Mouse (Mus musculus) frontal cortex, postnatal 14 days (tissue): ENCODE measurements around the gene Mylip.

Experiments
- DNase-seq, 2 experiments: peaks; one replicate each; pipeline ENCODE4 v3.0.0; 2022; ENCODE audit warnings: low spot score in 2 of 2

Mylip gene

GRCm38 (mm10) chr13:45429239-45429638, 39.7 kb downstream of the Mylip start:
- no peak for DNase-seq

- DNase-seq = no peak
Measured at GRCm38 (mm10) chr13:45437134-45437533, 47.6 kb downstream of the Mylip start.

- no peak for DNase-seq
Measured at GRCm38 (mm10) chr13:45438853-45439252, 49.3 kb downstream of the Mylip start.

DNA sequence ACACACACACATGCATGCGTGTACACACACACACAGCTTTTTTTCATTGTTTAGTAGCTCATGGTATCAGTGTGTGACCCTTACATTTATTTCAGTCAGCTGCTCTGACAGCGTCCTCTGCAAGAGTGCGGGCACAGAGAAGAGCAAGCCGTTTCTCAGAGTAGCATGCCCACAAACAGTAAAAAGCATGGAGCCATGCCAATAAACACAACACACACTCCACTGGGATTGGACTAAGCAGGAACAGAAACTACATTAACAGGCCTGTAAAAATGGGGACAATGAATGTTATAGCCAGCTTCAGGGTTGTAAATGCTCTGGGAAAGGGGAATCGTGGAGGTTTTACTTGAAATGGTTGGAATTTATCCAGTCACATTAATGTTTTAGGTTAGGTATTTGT, 50.7 kb downstream of the Mylip start:
- no peak for DNase-seq

DNA sequence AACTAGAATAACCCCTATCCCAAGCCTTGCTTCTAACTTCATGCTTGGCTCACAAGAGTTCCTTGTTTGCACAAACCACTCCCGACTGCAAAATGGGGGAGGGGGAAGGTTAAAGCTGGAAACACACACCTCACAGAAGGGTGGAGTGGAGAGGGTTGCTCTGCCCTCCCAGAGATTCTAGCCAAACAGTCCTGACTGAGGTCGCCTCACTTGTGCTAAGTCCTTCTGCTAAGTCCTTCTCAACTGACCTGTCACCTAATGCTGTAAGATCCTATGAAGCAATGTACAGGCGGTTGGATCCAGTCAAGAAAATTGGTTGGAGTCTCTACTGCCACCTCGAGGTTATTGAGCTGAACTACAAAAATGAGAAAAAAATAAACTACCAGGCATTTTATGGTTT, 52.9 kb downstream of the Mylip start:
- no peak for DNase-seq

DNA sequence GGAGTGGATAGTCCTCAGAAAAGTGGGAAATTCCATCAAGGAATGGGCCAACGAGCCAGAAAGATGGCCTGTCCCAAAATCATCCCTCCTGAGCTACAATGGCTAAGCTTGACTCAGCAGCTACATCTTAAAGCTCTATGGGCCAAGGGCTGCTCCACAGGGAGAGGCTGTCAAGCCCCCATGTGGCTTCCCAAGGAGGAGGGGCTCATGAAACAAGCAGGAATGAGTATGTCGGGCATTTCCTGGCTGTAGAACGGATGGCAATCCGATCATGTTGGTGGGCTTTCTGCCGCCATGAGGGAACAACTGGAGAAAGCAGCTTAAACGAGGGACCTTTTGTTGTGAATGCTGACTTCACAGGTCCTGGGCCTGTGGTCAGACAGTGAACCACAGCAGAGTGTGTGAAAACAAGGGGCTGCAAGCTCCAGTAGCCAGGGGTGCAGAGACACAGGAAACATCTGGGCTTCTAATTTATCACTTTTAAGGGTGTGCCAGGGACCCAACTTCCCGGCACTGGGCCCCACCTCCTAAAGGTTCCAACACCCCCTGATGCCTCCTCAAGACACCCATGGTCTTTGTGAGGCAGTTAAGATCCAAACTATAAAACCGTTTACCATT, 53.5 kb downstream of the Mylip start:
- DNase-seq = no peak

GRCm38 (mm10) chr13:45444220-45444619, 54.7 kb downstream of the Mylip start:
- no peak for DNase-seq

DNA sequence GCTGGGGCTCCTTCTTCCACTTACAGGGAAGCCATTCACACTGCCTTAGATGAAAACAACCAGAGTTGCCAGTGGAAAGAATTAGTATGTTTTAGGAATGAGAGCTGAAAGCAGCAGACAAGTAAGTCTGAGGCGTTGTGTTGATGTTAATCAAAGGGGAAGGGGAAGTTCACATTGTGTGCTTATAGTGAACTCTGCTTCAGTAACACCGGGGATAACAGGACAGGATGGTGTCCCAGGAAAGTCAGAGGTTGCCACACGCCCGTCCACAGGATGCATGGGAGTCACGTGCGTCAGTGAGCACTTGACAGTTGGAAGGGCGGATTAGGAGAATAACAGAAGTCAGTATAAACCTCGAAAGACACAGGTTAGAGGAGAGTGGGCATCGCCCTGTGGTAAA, 55.1 kb downstream of the Mylip start:
- DNase-seq = no peak

DNA sequence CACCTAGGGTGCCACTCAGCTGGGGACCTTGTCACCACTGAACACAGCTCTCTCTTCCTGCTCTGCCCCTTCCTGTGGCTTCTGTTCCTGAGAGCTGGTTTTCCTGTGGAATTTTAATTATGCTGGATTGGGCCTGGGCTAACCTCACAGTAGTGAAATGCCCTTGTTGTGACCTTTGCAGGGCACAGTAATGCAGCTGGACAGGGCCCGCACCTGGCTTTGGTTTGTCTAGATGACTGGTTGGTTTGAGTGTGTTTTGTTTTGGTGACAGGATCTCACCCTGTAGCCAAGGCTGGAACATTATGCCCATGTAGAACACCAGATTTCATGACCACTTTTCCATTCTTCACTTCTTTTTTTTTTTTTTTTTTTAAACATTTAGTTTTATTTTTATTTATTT, 57.1 kb downstream of the Mylip start:
- no peak for DNase-seq

GRCm38 (mm10) chr13:45452437-45452836, 62.9 kb downstream of the Mylip start:
- DNase-seq = no peak

GRCm38 (mm10) chr13:45453033-45453432, 63.5 kb downstream of the Mylip start:
- DNase-seq = no peak

GRCm38 (mm10) chr13:45454044-45454443, 64.5 kb downstream of the Mylip start:
- no peak for DNase-seq

DNA sequence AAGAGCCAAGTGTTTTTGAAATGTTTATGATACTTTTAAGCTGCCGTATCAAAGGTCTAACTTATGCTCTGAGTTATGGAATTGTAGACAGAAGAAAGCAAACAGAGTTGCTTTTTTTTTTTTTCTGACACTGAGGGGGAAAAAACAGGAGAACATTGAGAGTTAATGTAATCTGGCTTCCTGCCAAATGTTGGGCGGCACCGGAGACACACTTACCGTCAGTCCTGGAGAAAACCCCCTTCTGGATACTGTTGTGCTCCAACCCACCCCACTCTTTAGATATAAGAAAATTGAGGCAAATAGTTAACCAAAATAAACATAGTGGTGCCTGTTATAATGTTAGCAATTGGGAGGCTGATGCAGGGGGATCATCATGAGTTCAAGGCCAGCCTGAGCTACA, 65.1 kb downstream of the Mylip start:
- DNase-seq = no peak

- no peak for DNase-seq
Measured at GRCm38 (mm10) chr13:45455108-45455861, 65.7 kb downstream of the Mylip start.

DNA sequence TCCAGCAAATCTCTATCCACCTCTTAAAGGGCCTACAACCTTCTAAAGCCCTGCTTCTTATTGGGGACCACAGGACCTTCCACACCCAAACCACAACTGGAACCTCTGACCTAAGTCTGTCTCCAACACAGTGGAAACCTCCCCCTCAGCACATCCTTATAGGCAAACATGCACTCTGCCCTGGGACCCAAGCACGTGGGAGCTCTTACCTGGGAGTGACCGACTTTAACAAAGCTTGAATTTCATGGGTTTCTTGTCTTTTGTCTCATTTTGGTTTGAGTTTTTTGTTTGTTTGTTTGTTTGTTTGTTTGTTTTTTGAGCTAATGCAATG, 66.3 kb downstream of the Mylip start:
- no peak for DNase-seq

- no peak for DNase-seq
Measured at GRCm38 (mm10) chr13:45457459-45457858, 67.9 kb downstream of the Mylip start.

GRCm38 (mm10) chr13:45460177-45460576, 70.6 kb downstream of the Mylip start:
- no peak for DNase-seq

DNA sequence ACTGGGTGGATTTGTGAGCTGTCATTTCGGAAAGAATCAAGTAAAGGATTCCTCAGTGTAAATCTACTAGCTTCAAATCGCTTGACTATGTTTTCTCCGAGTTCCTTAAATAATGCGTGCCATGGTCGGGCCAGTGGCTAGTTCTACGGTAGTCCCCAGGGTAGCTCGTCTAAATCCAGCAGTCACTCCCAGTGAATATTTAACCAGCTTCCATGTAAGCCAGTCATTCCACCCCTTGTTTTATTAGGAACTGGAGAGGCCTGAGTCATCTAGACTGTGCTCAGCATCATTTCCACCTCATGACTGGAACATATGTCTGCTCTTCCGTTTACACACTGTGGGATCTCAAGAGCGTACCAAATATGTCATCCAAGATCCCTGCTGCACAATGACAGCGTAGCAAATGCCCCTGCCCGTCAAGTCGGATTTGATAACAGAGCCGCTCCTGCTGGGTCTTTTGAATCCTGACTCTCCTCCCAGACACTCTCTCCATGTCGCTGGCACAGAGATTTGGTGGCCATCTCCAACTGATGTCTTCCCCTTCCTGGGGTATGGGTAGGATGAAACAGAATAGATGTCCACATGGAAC, 71.9 kb downstream of the Mylip start:
- DNase-seq = no peak
